Mouse (Mus musculus): ENCODE results near the gene Kansl2. TPM values are rescaled to one million over a fixed set of nuclear protein-coding genes. Genes with fewer than 3 reads are reported as not detected.

Gene Kansl2
- polyA plus RNA-seq, 1 experiment from 2014 or later: 99.6 TPM

GRCm38 (mm10) chr15:98543341-98543740, 9.3 kb upstream of the Kansl2 start:
- no peak for ATAC-seq (ENCODE audit: low read depth)
- H3K27ac ChIP-seq (ENCODE audit: low read depth, low read length): no peak overlapping the region
- WGBS: 64% methylated on average over 4 of the region's 4 CpGs
- peaks cover 48% of the 10 kb centered on the region for H3K36me3 ChIP-seq (ENCODE audit: control insufficient read depth, insufficient read depth, low read length)
- H3K4me2 ChIP-seq (ENCODE audit: low read depth, low read length): no peak overlapping the region
- H3K4me1 ChIP-seq (ENCODE audit: control insufficient read depth, insufficient read depth, low read length): no peaks in the 10 kb centered on the region
- no peak overlapping the region for H3K9ac ChIP-seq (replicated peaks; ENCODE audit: low read depth, low read length)
- no peaks in the 10 kb centered on the region for H3K27me3 ChIP-seq (ENCODE audit: control insufficient read depth, insufficient read depth, low read length)
- no peak overlapping the region for H3K4me3 ChIP-seq (ENCODE audit: low read depth, low read length)
- H3K9me3 ChIP-seq (ENCODE audit: control insufficient read depth, low read length): no peaks in the 10 kb centered on the region

- WGBS: 91% methylated on average over 6 of the region's 6 CpGs
- H3K27ac ChIP-seq (ENCODE audit: low read depth, low read length): no peak overlapping the region
- no peak overlapping the region for H3K4me3 ChIP-seq (ENCODE audit: low read depth, low read length)
- H3K27me3 ChIP-seq (ENCODE audit: control insufficient read depth, insufficient read depth, low read length): no peaks in the 10 kb centered on the region
- H3K9ac ChIP-seq (replicated peaks; ENCODE audit: low read depth, low read length): no peak overlapping the region
- H3K4me1 ChIP-seq (ENCODE audit: control insufficient read depth, insufficient read depth, low read length): no peaks in the 10 kb centered on the region
- H3K36me3 ChIP-seq (ENCODE audit: control insufficient read depth, insufficient read depth, low read length): peaks cover 33% of the 10 kb centered on the region
- no peaks in the 10 kb centered on the region for H3K9me3 ChIP-seq (ENCODE audit: control insufficient read depth, low read length)
- no peak overlapping the region for H3K4me2 ChIP-seq (ENCODE audit: low read depth, low read length)
- ATAC-seq (ENCODE audit: low read depth): no peak
Observed at GRCm38 (mm10) chr15:98541064-98541463, 7.0 kb upstream of the Kansl2 start.

- H3K9ac ChIP-seq (replicated peaks; ENCODE audit: low read depth, low read length): no peak overlapping the region
- peaks cover 3% of the 10 kb centered on the region for H3K36me3 ChIP-seq (ENCODE audit: control insufficient read depth, insufficient read depth, low read length)
- WGBS: 72% methylated on average over 4 of the region's 4 CpGs
- H3K9me3 ChIP-seq (ENCODE audit: control insufficient read depth, low read length): no peaks in the 10 kb centered on the region
- no peaks in the 10 kb centered on the region for H3K27me3 ChIP-seq (ENCODE audit: control insufficient read depth, insufficient read depth, low read length)
- no peak for ATAC-seq (ENCODE audit: low read depth)
- H3K4me1 ChIP-seq (ENCODE audit: control insufficient read depth, insufficient read depth, low read length): no peaks in the 10 kb centered on the region
- H3K4me2 ChIP-seq (ENCODE audit: low read depth, low read length): no peak overlapping the region
- no peak overlapping the region for H3K4me3 ChIP-seq (ENCODE audit: low read depth, low read length)
- H3K27ac ChIP-seq (ENCODE audit: low read depth, low read length): no peak overlapping the region
Observed at GRCm38 (mm10) chr15:98537923-98538322, 3.9 kb upstream of the Kansl2 start.

GRCm38 (mm10) chr15:98536828-98537510, 2.9 kb upstream of the Kansl2 start:
- H3K4me2 ChIP-seq (ENCODE audit: low read depth, low read length): no peak overlapping the region
- no peaks in the 10 kb centered on the region for H3K9me3 ChIP-seq (ENCODE audit: control insufficient read depth, low read length)
- 89% methylated on average over 8 of the region's 8 CpGs for WGBS
- H3K4me1 ChIP-seq (ENCODE audit: control insufficient read depth, insufficient read depth, low read length): peaks cover 8% of the 10 kb centered on the region
- ATAC-seq (ENCODE audit: low read depth): no peak
- H3K36me3 ChIP-seq (ENCODE audit: control insufficient read depth, insufficient read depth, low read length): no peaks in the 10 kb centered on the region
- H3K27me3 ChIP-seq (ENCODE audit: control insufficient read depth, insufficient read depth, low read length): no peaks in the 10 kb centered on the region
- H3K9ac ChIP-seq (replicated peaks; ENCODE audit: low read depth, low read length): no peak overlapping the region
- H3K27ac ChIP-seq (ENCODE audit: low read depth, low read length): no peak overlapping the region
- no peak overlapping the region for H3K4me3 ChIP-seq (ENCODE audit: low read depth, low read length)

GRCm38 (mm10) chr15:98535921-98536320, 1.9 kb upstream of the Kansl2 start:
- Histone ChIP-seq H3K4me1 (ENCODE audit: control insufficient read depth, insufficient read depth, low read length) (peaks cover 8% of the 10 kb centered on the region), H3K4me2 (ENCODE audit: low read depth, low read length) (no peak overlapping the region), H3K27me3 (ENCODE audit: control insufficient read depth, insufficient read depth, low read length) (no peaks in the 10 kb centered on the region), H3K27ac (ENCODE audit: low read depth, low read length) (no peak overlapping the region), H3K36me3 (ENCODE audit: control insufficient read depth, insufficient read depth, low read length) (peaks cover 6% of the 10 kb centered on the region), H3K9ac (replicated peaks; ENCODE audit: low read depth, low read length) (no peak overlapping the region), H3K9me3 (ENCODE audit: control insufficient read depth, low read length) (no peaks in the 10 kb centered on the region), H3K4me3 (ENCODE audit: low read depth, low read length) (no peak overlapping the region)
- WGBS: 90% methylated on average over 4 of the region's 4 CpGs
- ATAC-seq (ENCODE audit: low read depth): no peak

GRCm38 (mm10) chr15:98533035-98533531, 981 bp downstream of the Kansl2 start:
- Histone ChIP-seq H3K27me3 (ENCODE audit: control insufficient read depth, insufficient read depth, low read length) (no peaks in the 10 kb centered on the region), H3K4me3 (ENCODE audit: low read depth, low read length) (peak overlapping the region; percentile 82), H3K4me2 (ENCODE audit: low read depth, low read length) (peak overlapping the region; percentile 97), H3K9ac (replicated peaks; ENCODE audit: low read depth, low read length) (peak overlapping the region; percentile 88), H3K4me1 (ENCODE audit: control insufficient read depth, insufficient read depth, low read length) (peaks cover 8% of the 10 kb centered on the region), H3K27ac (ENCODE audit: low read depth, low read length) (no peak overlapping the region), H3K9me3 (ENCODE audit: control insufficient read depth, low read length) (no peaks in the 10 kb centered on the region), H3K36me3 (ENCODE audit: control insufficient read depth, insufficient read depth, low read length) (peaks cover 24% of the 10 kb centered on the region)
- no peak for ATAC-seq (ENCODE audit: low read depth)
- WGBS: 1% methylated on average over 18 of the region's 18 CpGs

GRCm38 (mm10) chr15:98532281-98532680, 1.8 kb downstream of the Kansl2 start:
- Histone ChIP-seq H3K4me2 (ENCODE audit: low read depth, low read length) (peak overlapping the region; percentile 97), H3K9me3 (ENCODE audit: control insufficient read depth, low read length) (no peaks in the 10 kb centered on the region), H3K4me3 (ENCODE audit: low read depth, low read length) (peak overlapping the region; percentile 82), H3K36me3 (ENCODE audit: control insufficient read depth, insufficient read depth, low read length) (peaks cover 32% of the 10 kb centered on the region), H3K9ac (replicated peaks; ENCODE audit: low read depth, low read length) (peak overlapping the region; percentile 88; the same call in 1 of the 2 replicates), H3K27me3 (ENCODE audit: control insufficient read depth, insufficient read depth, low read length) (no peaks in the 10 kb centered on the region), H3K27ac (ENCODE audit: low read depth, low read length) (no peak overlapping the region), H3K4me1 (ENCODE audit: control insufficient read depth, insufficient read depth, low read length) (peaks cover 8% of the 10 kb centered on the region)
- ATAC-seq (ENCODE audit: low read depth): no peak
- 49% methylated on average over 5 of the region's 5 CpGs for WGBS

GRCm38 (mm10) chr15:98528066-98528563, 5.9 kb downstream of the Kansl2 start:
- 90% methylated on average over 5 of the region's 5 CpGs for WGBS
- no peak overlapping the region for H3K4me3 ChIP-seq (ENCODE audit: low read depth, low read length)
- H3K4me1 ChIP-seq (ENCODE audit: control insufficient read depth, insufficient read depth, low read length): peaks cover 8% of the 10 kb centered on the region
- H3K27ac ChIP-seq (ENCODE audit: low read depth, low read length): no peak overlapping the region
- H3K9me3 ChIP-seq (ENCODE audit: control insufficient read depth, low read length): no peaks in the 10 kb centered on the region
- no peak overlapping the region for H3K4me2 ChIP-seq (ENCODE audit: low read depth, low read length)
- no peak for ATAC-seq (ENCODE audit: low read depth)
- H3K9ac ChIP-seq (replicated peaks; ENCODE audit: low read depth, low read length): no peak overlapping the region
- peaks cover 61% of the 10 kb centered on the region for H3K36me3 ChIP-seq (ENCODE audit: control insufficient read depth, insufficient read depth, low read length)
- H3K27me3 ChIP-seq (ENCODE audit: control insufficient read depth, insufficient read depth, low read length): no peaks in the 10 kb centered on the region

GRCm38 (mm10) chr15:98527056-98527771, 6.8 kb downstream of the Kansl2 start:
- H3K36me3 ChIP-seq (ENCODE audit: control insufficient read depth, insufficient read depth, low read length): peaks cover 66% of the 10 kb centered on the region

More at GRCm38 (mm10) chr15:98527056-98527771, 6.8 kb downstream of the Kansl2 start:
- WGBS: 92% methylated on average over 5 of the region's 5 CpGs
- Histone ChIP-seq H3K4me1 (ENCODE audit: control insufficient read depth, insufficient read depth, low read length) (peaks cover 2% of the 10 kb centered on the region), H3K27ac (ENCODE audit: low read depth, low read length) (no peak overlapping the region), H3K27me3 (ENCODE audit: control insufficient read depth, insufficient read depth, low read length) (no peaks in the 10 kb centered on the region), H3K9me3 (ENCODE audit: control insufficient read depth, low read length) (no peaks in the 10 kb centered on the region), H3K4me2 (ENCODE audit: low read depth, low read length) (no peak overlapping the region), H3K4me3 (ENCODE audit: low read depth, low read length) (no peak overlapping the region), H3K9ac (replicated peaks; ENCODE audit: low read depth, low read length) (no peak overlapping the region)
- ATAC-seq (ENCODE audit: low read depth): no peak

Measured in neural tube, embryonic 14.5 days (tissue).